Mouse (Mus musculus): Measurements from ENCODE around the gene Aass.

Gene Aass

GRCm38 (mm10) chr6:23055734-23056133 lies 77.1 kb downstream of the Aass start:
- DNase-seq (ENCODE audit: low read depth, low spot score): no peak

- no peak for DNase-seq (ENCODE audit: low read depth, low spot score)
Observed at GRCm38 (mm10) chr6:23048836-23049235, 84.0 kb downstream of the Aass start.

GRCm38 (mm10) chr6:23028251-23028650 lies 104.5 kb downstream of the Aass start:
- no peak for DNase-seq (ENCODE audit: low read depth, low spot score)
